Mouse (Mus musculus): ENCODE data around the gene Mlc1. TPM values are rescaled to one million over a fixed set of nuclear protein-coding genes. Genes with fewer than 3 reads are reported as not detected.

Mlc1 gene
- polyA plus RNA-seq, 1 experiment from 2014 or later = not detected

Other genes starting within 250 kb of the Mlc1 start
- 13.4 and 15.9 TPM in 2 replicates for gene Brd1, start 244.8 kb downstream of the Mlc1 start, polyA plus RNA-seq (2014; fragmentation: Nextera tagmentation; extraction: Ambion mirVana)
- 26.4 and 31.9 TPM in 2 replicates for gene Zbed4, start 227.3 kb downstream of the Mlc1 start, polyA plus RNA-seq (2014; fragmentation: Nextera tagmentation; extraction: Ambion mirVana)
- gene Alg12, start 159.7 kb downstream of the Mlc1 start, polyA plus RNA-seq (2014; fragmentation: Nextera tagmentation; extraction: Ambion mirVana) = 13.9 and 14.2 TPM in 2 replicates
- 107 and 109 TPM in 2 replicates for gene Creld2, start 159.4 kb downstream of the Mlc1 start, polyA plus RNA-seq (2014; fragmentation: Nextera tagmentation; extraction: Ambion mirVana)
- gene Pim3, start 116.8 kb downstream of the Mlc1 start, polyA plus RNA-seq (2014; fragmentation: Nextera tagmentation; extraction: Ambion mirVana) = 34.0 and 35.9 TPM in 2 replicates
- gene Ttll8, start 24.6 kb downstream of the Mlc1 start, polyA plus RNA-seq (2014; fragmentation: Nextera tagmentation; extraction: Ambion mirVana) = not detected in 2 replicates
- gene Mov10l1, start 3.9 kb upstream of the Mlc1 start, polyA plus RNA-seq (2014; fragmentation: Nextera tagmentation; extraction: Ambion mirVana) = 0.18 and 0.65 TPM in 2 replicates
- gene Panx2, start 80.7 kb upstream of the Mlc1 start, polyA plus RNA-seq (2014; fragmentation: Nextera tagmentation; extraction: Ambion mirVana) = 0.08 and 0.21 TPM in 2 replicates
- gene Trabd, start 96.1 kb upstream of the Mlc1 start, polyA plus RNA-seq (2014; fragmentation: Nextera tagmentation; extraction: Ambion mirVana) = 33.5 and 34.8 TPM in 2 replicates
- 12.6 and 16.3 TPM in 2 replicates for gene Selenoo, start 110.1 kb upstream of the Mlc1 start, polyA plus RNA-seq (2014; fragmentation: Nextera tagmentation; extraction: Ambion mirVana)
- 18.4 and 21.8 TPM in 2 replicates for gene Tubgcp6, start 144.1 kb upstream of the Mlc1 start, polyA plus RNA-seq (2014; fragmentation: Nextera tagmentation; extraction: Ambion mirVana)
- gene Hdac10, start 149.7 kb upstream of the Mlc1 start, polyA plus RNA-seq (2014; fragmentation: Nextera tagmentation; extraction: Ambion mirVana) = 21.1 and 22.7 TPM in 2 replicates
- 3.8 and 4.8 TPM in 2 replicates for gene Mapk12, start 161.7 kb upstream of the Mlc1 start, polyA plus RNA-seq (2014; fragmentation: Nextera tagmentation; extraction: Ambion mirVana)
- gene Mapk11, start 170.6 kb upstream of the Mlc1 start, polyA plus RNA-seq (2014; fragmentation: Nextera tagmentation; extraction: Ambion mirVana) = 3.3 and 4.4 TPM in 2 replicates
- gene Plxnb2, start 201.8 kb upstream of the Mlc1 start, polyA plus RNA-seq (2014; fragmentation: Nextera tagmentation; extraction: Ambion mirVana) = 70.5 and 78.3 TPM in 2 replicates
- gene Dennd6b, start 217.5 kb upstream of the Mlc1 start, polyA plus RNA-seq (2014; fragmentation: Nextera tagmentation; extraction: Ambion mirVana) = 9.5 and 10.5 TPM in 2 replicates
- gene Ppp6r2, start 232.5 kb upstream of the Mlc1 start, polyA plus RNA-seq (2014; fragmentation: Nextera tagmentation; extraction: Ambion mirVana) = 25.0 and 31.6 TPM in 2 replicates

All from liver, embryonic 11.5 days (tissue).